Mouse (Mus musculus): ENCODE measurements at regions not wholly inside any gene's neighbourhood (a gene's known extent, or its start where the extent isn't known, plus 50 kb on each side); places are given as distances from the start of the nearest gene placed in this dataset.

DNA sequence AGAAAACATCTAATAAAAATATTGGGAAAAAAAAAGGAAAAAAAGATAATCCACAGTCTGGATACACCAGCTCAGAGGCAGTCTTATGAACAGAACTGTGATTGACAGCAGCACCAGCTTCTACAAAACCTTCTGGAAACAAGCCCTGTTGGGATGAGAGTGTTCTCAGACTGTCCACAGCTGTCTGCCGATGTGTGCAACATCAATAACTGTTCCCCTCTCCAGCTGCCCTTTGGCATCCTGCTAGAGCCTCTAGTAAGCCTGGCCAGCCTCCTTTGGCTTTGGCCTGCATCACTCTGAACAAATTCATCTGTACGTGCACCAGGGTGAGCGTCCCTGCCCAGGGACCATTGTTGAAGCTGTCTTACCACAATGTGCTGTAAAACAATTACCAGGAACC is 137.0 kb upstream of the Irs2 start:
- DNase-seq (ENCODE audit: inconsistent ontology term) = no peak

DNA sequence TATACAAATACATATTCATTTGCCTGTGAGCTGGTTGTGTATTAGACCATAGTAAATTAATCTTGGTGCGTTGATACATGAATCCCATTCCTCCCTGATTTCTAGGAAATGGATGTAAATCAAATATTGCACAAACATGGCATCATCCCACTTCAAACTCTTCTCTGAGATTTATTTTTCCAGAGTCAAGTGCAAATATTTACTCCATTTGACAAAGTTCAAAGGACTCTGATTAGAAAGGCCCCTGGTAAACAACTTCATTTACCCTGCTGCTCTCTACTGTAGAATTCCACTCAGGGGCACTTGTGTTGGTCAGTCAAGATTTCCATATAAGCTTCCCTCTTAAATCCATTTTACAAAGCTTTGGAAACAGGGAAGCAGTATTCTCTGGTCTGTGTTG is 132.3 kb upstream of the Irs2 start:
- no peak for DNase-seq (ENCODE audit: inconsistent ontology term)

- no peak for DNase-seq (ENCODE audit: inconsistent ontology term)
Observed at GRCm38 (mm10) chr8:11139294-11139693, 131.0 kb upstream of the Irs2 start.

DNA sequence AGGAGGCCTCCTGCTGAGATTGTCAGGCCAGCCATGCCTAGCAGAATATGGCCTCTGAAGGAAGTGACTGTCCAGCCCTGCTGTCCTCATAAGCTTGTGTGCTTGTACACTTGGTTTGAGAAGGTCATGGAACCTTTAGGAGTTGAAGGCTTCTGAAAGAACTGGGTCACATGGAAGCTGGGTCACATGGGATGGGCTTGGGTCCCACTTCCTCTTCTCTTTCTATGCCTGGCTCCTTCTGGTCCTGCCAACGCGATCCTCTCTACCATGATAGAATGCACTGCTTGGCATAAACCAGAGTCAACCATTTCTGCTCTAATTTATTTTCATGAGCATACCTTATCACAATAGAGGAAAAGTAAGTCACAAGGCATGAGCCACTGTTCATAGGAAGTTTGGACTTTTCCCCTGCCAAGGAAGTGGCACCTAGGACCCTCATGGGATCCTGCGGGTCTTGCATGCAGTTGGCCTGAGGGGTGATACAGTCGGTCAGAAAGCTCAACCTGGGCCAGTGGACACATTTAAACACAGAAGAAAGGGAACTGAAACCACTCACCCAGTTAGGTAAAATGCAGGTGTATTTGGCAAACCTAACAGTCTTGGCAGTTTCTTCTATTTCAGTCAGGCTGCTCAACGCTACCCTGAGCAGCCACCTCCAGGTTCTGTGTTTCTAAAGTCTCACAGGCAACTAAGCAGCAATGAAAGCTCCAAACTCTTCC is 130.2 kb upstream of the Irs2 start:
- no peak for DNase-seq (ENCODE audit: inconsistent ontology term)

DNA sequence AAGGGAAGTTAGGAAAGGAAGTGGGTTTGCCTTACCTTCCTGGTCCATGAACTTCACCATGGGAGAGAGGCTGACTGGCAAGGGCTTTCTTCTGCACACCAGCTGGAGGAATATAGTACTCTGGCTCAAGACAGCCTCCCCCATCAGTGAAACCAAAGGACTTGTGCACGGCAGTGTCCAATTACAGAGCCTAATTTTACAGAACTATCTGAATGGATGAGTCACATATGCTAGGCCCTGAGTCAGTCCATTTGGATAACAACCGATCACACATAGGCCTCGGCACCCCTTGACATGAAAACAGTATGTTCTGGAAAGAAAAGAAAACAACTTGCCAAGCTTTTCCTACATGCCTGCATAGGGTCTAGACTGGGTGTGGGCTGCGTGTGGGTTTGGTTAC is 128.3 kb upstream of the Irs2 start:
- peak; percentile 11 for DNase-seq (ENCODE audit: inconsistent ontology term)

GRCm38 (mm10) chr8:11135135-11135534 is 126.9 kb upstream of the Irs2 start:
- no peak for DNase-seq (ENCODE audit: inconsistent ontology term)

- DNase-seq (ENCODE audit: inconsistent ontology term) = no peak
Observed at GRCm38 (mm10) chr8:11134562-11134961, 126.3 kb upstream of the Irs2 start.

GRCm38 (mm10) chr8:11119030-11119634 is 110.9 kb upstream of the Irs2 start:
- peak; percentile 19 for DNase-seq (ENCODE audit: inconsistent ontology term)

- DNase-seq (ENCODE audit: inconsistent ontology term) = peak; percentile 67
Observed at GRCm38 (mm10) chr8:11116534-11116933, 108.3 kb upstream of the Irs2 start.

DNA sequence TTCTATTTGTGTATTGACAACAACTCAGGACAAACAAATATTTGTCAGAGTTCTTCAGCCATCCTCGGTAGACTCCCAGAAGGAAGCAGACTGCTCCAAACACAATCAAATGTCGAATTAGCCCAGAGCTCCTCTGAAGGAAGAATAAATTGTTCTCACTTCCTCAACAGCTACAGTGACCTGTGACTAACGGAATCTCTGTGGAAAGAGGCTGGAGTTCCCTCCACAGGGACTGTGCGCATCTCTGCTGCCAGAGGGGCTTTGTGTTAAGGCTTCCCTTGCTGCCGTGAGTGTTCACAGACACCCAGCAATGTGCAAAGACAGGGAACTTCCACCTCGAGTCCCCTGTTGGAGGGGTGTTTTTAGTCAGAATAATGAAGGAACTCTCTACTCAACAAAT is 107.0 kb upstream of the Irs2 start:
- DNase-seq (ENCODE audit: inconsistent ontology term) = no peak

DNA sequence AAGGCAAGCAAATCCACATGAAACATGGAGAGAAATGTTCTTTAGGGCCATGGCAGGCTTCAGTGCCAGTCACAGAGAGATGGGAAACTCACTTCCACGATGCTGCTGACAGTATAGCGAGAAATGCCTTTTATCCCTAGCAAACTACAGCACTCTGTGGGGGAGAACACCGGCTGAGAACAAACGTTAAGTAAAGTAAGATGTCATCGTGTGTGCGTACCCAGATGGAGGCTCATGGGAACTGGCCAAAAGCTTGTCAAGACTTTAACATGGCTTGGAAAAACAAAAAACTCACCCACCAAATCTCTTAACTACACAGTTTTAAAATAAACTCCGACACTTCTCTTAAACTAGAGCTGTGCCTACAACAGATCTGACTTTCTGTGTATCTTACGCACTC is 106.3 kb upstream of the Irs2 start:
- DNase-seq (ENCODE audit: inconsistent ontology term) = no peak

GRCm38 (mm10) chr8:11112908-11113532 is 104.8 kb upstream of the Irs2 start:
- no peak for DNase-seq (ENCODE audit: inconsistent ontology term)

DNA sequence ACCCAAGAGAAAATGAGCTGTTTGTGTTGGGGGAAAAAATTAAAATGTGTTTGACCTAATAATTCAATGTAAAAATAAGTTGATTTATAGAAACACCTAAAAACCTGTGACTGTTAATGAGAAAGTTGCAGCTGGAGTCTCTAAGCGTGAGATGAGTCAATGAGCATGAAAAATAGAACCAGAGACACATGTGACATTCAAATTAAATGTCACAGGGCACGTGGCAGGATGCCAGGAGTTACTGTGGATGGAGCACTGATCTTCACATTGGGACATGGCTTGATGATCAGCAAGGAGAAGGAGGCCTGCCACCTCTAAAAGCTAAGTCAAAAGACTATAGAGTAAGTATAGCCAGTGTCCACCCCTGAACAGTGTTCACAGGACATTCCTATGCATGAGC is 103.7 kb upstream of the Irs2 start:
- DNase-seq (ENCODE audit: inconsistent ontology term) = no peak

DNA sequence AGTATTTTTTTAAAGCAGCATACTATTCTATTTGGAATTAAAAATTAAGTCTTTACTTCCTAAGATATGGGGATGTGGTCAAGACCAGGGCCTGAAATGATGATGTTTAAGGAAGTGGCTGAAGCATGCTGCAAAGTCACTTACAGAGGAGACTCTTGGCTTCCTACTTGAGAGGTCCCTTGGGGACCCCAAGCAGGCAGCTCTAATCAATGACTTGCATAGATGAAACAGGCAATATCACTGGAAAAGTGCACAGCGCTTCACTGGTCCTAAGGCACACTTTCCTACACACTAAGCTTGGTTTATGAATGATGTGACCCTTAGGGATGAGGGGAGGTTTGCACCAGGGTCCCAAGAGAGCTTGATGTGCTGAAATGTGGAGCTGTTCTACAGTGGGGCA is 99.2 kb upstream of the Irs2 start:
- DNase-seq (ENCODE audit: inconsistent ontology term) = no peak

- no peak for DNase-seq (ENCODE audit: inconsistent ontology term)
Observed at GRCm38 (mm10) chr8:11107021-11107420, 98.8 kb upstream of the Irs2 start.

DNA sequence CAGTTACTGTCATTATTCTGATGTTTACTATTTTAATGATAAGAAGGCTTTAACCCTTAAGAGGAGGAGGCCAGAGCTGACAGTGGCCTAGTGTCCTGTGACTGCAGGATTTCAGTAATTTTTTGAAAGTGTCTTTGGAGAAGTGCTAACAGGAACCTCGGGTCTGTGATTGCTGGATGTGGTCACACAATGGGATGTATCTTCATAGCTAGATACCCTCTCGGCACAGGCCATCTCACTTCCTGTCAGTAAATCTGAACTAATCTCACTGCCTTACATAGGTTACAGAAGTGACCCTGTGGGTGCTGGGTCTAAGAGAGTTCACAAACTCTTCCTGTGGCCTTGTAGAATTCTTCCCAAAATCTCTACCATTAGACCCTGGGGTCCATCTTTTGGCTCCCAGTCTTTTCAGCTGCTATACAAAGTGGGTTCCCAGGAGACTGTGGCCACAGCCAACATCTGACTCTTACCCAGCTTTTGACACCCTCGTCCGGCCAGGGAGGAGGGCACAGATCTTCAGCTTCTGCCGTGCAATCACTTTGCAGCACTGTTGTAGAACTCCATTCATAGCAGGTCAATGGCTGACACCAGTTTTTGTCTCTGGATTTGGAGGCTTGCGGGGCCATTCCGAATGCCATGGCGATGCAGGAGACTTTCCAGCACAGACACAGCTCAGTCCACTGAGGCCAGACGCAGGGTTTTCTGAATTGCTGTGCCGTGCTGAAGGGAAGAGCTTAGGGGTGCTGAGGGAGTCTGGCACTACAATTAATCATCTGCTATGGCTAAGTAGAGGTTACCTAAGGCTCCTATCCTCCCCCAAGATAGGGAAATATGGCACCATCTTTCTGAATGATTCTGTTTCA is 95.7 kb upstream of the Irs2 start:
- no peak for DNase-seq (ENCODE audit: inconsistent ontology term)

GRCm38 (mm10) chr8:11100310-11100709 is 92.1 kb upstream of the Irs2 start:
- no peak for DNase-seq (ENCODE audit: inconsistent ontology term)

- no peak for DNase-seq (ENCODE audit: inconsistent ontology term)
Observed at GRCm38 (mm10) chr8:11099591-11099855, 91.3 kb upstream of the Irs2 start.

- DNase-seq (ENCODE audit: inconsistent ontology term) = peak; percentile 6
Observed at GRCm38 (mm10) chr8:11098790-11099590, 90.7 kb upstream of the Irs2 start.

GRCm38 (mm10) chr8:11098228-11098778 is 90.0 kb upstream of the Irs2 start:
- peak; percentile 9 for DNase-seq (ENCODE audit: inconsistent ontology term)

GRCm38 (mm10) chr8:11097813-11098212 is 89.6 kb upstream of the Irs2 start:
- no peak for DNase-seq (ENCODE audit: inconsistent ontology term)

Measured in Muller cell, postnatal 12 days (primary cell).